Mouse (Mus musculus): ENCODE data around the gene Pgs1. TPM values are rescaled to one million over a fixed set of nuclear protein-coding genes. Genes with fewer than 3 reads are reported as not detected.
A peak's percentile ranks its signal among the peaks of the same experiment; 100 is the strongest.

Gene Pgs1
- polyA plus RNA-seq, 1 experiment from 2014 or later = 45.9 TPM

GRCm38 (mm10) chr11:117987968-117988367, 1.9 kb downstream of the Pgs1 start:
- H3K27ac ChIP-seq = no peak overlapping the region
- H3K4me1 ChIP-seq = peaks cover 58% of the 10 kb centered on the region
- peak overlapping the region; percentile 94 for H3K4me2 ChIP-seq
- H3K4me3 ChIP-seq (replicated peaks) = peak overlapping the region; percentile 100
- H3K27me3 ChIP-seq = no peaks in the 10 kb centered on the region
- H3K9me3 ChIP-seq = no peaks in the 10 kb centered on the region
- no peaks in the 10 kb centered on the region for H3K36me3 ChIP-seq (replicated peaks)
- no peak for ATAC-seq (ENCODE audit: low FRiP score)
- WGBS = 72% methylated on average over 4 of the region's 4 CpGs
- H3K9ac ChIP-seq = peak overlapping the region; percentile 98

GRCm38 (mm10) chr11:117989241-117989640, 3.1 kb downstream of the Pgs1 start:
- no peak for ATAC-seq (ENCODE audit: low FRiP score)
- no peak overlapping the region for H3K4me2 ChIP-seq
- H3K9me3 ChIP-seq = no peaks in the 10 kb centered on the region
- 94% methylated on average over 4 of the region's 4 CpGs for WGBS
- no peak overlapping the region for H3K4me3 ChIP-seq (replicated peaks)
- no peaks in the 10 kb centered on the region for H3K36me3 ChIP-seq (replicated peaks)
- H3K4me1 ChIP-seq = peaks cover 67% of the 10 kb centered on the region
- H3K27ac ChIP-seq = no peak overlapping the region
- no peaks in the 10 kb centered on the region for H3K27me3 ChIP-seq
- H3K9ac ChIP-seq = no peak overlapping the region

DNA sequence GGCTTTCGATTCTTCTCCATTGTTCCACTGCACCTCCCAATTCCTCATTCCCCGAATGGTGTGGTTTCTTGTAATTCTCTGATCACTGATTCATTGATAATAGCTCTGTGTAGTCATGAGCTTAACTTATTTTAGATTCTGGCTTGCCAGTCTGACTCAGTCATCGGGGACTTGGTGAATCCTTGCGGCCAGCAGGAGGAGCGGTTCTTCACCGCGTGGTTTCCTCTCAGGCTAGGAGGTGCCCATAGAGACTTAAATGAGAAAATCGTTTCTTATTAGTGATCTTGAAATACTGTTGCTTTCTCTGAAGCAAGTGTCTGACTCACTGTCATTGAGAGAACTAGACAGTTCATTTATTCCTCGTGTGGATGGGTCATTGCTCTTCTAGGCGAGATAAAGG, 3.8 kb downstream of the Pgs1 start:
- Histone ChIP-seq H3K4me2 (no peak overlapping the region), H3K4me3 (replicated peaks) (no peak overlapping the region), H3K36me3 (replicated peaks) (no peaks in the 10 kb centered on the region), H3K9ac (no peak overlapping the region), H3K4me1 (peaks cover 69% of the 10 kb centered on the region), H3K27me3 (no peaks in the 10 kb centered on the region), H3K27ac (no peak overlapping the region), H3K9me3 (no peaks in the 10 kb centered on the region)
- WGBS = 63% methylated on average over 10 of the region's 10 CpGs
- no peak for ATAC-seq (ENCODE audit: low FRiP score)

- H3K9ac ChIP-seq = no peak overlapping the region
- H3K27me3 ChIP-seq = no peaks in the 10 kb centered on the region
- H3K9me3 ChIP-seq = no peaks in the 10 kb centered on the region
- H3K4me3 ChIP-seq (replicated peaks) = no peak overlapping the region
- H3K4me1 ChIP-seq = peaks cover 62% of the 10 kb centered on the region
- no peaks in the 10 kb centered on the region for H3K36me3 ChIP-seq (replicated peaks)
- no peak overlapping the region for H3K27ac ChIP-seq
- WGBS = 67% methylated on average over 9 of the region's 9 CpGs
- no peak for ATAC-seq (ENCODE audit: low FRiP score)
- no peak overlapping the region for H3K4me2 ChIP-seq
Observed at GRCm38 (mm10) chr11:117991502-117992470, 5.7 kb downstream of the Pgs1 start.

DNA sequence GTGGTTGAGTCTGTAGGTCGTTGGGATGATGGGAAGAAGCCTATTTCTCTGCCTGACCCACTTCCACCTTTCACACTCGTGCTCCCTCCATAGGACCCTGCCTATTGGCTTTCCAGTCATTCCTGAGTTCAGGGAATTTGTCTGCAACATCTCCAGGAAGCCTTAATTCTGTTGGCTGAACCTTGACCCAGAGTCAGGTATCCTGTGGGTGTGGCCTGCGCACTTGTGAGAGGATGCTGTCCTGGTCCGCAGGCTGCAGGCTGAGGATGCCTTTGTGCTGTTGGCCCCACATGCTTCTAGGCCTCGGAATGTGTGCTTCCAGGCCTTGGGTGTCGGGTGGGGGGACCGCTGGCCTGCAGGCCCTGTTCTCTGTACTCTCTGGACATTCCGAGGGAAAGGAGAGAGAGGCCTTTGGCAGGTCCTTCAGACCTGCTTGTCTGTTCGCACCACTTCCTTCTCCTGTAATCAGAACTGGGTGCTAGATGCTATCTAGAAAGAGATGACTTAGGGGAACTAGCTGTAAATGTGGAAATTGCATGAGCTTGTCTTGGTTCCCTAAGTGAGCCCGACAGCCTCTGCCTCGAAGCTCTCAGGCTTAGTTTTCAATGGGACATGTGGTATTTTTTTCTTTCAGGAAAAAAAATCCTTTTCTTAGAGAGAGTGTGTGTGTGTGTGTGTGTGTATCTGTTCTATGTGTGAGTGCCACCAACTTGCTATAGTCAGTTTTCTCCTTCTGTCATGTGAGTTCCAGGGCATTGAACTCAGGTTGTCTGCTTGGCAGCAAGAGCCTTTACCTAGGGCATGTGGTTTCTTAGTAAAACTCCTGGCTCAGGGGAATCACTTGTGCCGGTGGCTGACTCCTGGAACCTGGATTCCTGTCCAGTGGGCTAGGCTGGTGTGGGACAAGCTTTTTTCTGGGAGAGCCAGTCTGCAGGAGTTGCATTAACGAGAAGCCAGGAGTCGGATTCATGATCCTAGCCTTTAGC, 7.4 kb downstream of the Pgs1 start:
- H3K4me3 ChIP-seq (replicated peaks) = no peak overlapping the region
- H3K36me3 ChIP-seq (replicated peaks) = peaks cover 3% of the 10 kb centered on the region; the same call in 1 of the 2 replicates
- 82% methylated on average over 14 of the region's 14 CpGs for WGBS
- ATAC-seq (ENCODE audit: low FRiP score) = no peak
- peaks cover 50% of the 10 kb centered on the region for H3K4me1 ChIP-seq
- H3K27me3 ChIP-seq = no peaks in the 10 kb centered on the region
- no peak overlapping the region; the same call in 1 of the 2 replicates for H3K9ac ChIP-seq
- H3K4me2 ChIP-seq = no peak overlapping the region
- no peak overlapping the region for H3K27ac ChIP-seq
- no peaks in the 10 kb centered on the region for H3K9me3 ChIP-seq

GRCm38 (mm10) chr11:117994250-117995057, 8.4 kb downstream of the Pgs1 start:
- H3K27me3 ChIP-seq = no peaks in the 10 kb centered on the region
- H3K9ac ChIP-seq = no peak overlapping the region; the same call in 1 of the 2 replicates
- H3K4me2 ChIP-seq = no peak overlapping the region
- no peak overlapping the region for H3K27ac ChIP-seq
- H3K36me3 ChIP-seq (replicated peaks) = peaks cover 13% of the 10 kb centered on the region
- no peaks in the 10 kb centered on the region for H3K9me3 ChIP-seq
- no peak for ATAC-seq (ENCODE audit: low FRiP score)
- no peak overlapping the region for H3K4me3 ChIP-seq (replicated peaks)
- 85% methylated on average over 9 of the region's 9 CpGs for WGBS
- peaks cover 45% of the 10 kb centered on the region; the same call in 1 of the 2 replicates for H3K4me1 ChIP-seq

GRCm38 (mm10) chr11:117995255-117995654, 9.2 kb downstream of the Pgs1 start:
- no peaks in the 10 kb centered on the region for H3K9me3 ChIP-seq
- 60% methylated on average over 2 of the region's 2 CpGs for WGBS
- no peak overlapping the region for H3K4me3 ChIP-seq (replicated peaks)
- peaks cover 37% of the 10 kb centered on the region; the same call in 1 of the 2 replicates for H3K4me1 ChIP-seq
- H3K27me3 ChIP-seq = no peaks in the 10 kb centered on the region
- no peak for ATAC-seq (ENCODE audit: low FRiP score)
- no peak overlapping the region for H3K9ac ChIP-seq
- no peak overlapping the region for H3K27ac ChIP-seq
- H3K4me2 ChIP-seq = no peak overlapping the region
- H3K36me3 ChIP-seq (replicated peaks) = peaks cover 20% of the 10 kb centered on the region

DNA sequence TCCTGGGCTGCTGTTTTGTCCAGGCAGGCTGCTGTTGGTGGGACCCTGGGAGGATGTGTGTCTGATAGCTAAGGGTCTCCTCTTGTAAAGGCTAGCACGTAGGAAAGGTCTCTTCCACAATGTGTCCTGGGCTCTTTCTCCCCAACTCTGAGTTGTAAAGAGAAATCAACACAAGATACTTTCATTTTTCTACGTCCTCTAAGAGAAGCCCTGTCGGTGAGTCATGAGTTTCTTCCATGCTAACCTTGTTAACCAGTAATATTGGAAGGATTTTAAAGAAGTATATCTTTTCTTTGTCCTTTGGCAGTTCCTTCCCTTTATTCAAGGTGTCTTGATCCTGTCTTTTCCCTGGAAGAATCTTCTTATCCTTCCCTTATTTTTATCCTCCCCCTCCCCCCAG, 9.6 kb downstream of the Pgs1 start:
- 64% methylated on average over 3 of the region's 3 CpGs for WGBS
- Histone ChIP-seq H3K27ac (no peak overlapping the region), H3K9ac (no peak overlapping the region), H3K9me3 (no peaks in the 10 kb centered on the region), H3K4me1 (peaks cover 33% of the 10 kb centered on the region; the same call in 1 of the 2 replicates), H3K4me2 (no peak overlapping the region), H3K4me3 (replicated peaks) (no peak overlapping the region), H3K27me3 (no peaks in the 10 kb centered on the region), H3K36me3 (replicated peaks) (peaks cover 24% of the 10 kb centered on the region)
- ATAC-seq (ENCODE audit: low FRiP score) = no peak

GRCm38 (mm10) chr11:117996066-117996465, 10.0 kb downstream of the Pgs1 start:
- no peak overlapping the region for H3K4me2 ChIP-seq
- H3K36me3 ChIP-seq (replicated peaks) = peaks cover 28% of the 10 kb centered on the region
- WGBS = 18% methylated on average over 3 of the region's 3 CpGs
- no peak for ATAC-seq (ENCODE audit: low FRiP score)
- no peak overlapping the region for H3K4me3 ChIP-seq (replicated peaks)
- no peak overlapping the region for H3K9ac ChIP-seq
- H3K4me1 ChIP-seq = peaks cover 29% of the 10 kb centered on the region; the same call in 1 of the 2 replicates
- no peak overlapping the region for H3K27ac ChIP-seq
- H3K9me3 ChIP-seq = no peaks in the 10 kb centered on the region
- H3K27me3 ChIP-seq = no peaks in the 10 kb centered on the region

- Histone ChIP-seq H3K36me3 (replicated peaks) (peaks cover 38% of the 10 kb centered on the region), H3K9ac (no peak overlapping the region), H3K4me1 (peaks cover 20% of the 10 kb centered on the region; the same call in 1 of the 2 replicates), H3K27ac (no peak overlapping the region), H3K4me3 (replicated peaks) (no peak overlapping the region), H3K4me2 (no peak overlapping the region), H3K27me3 (no peaks in the 10 kb centered on the region), H3K9me3 (no peaks in the 10 kb centered on the region)
- no peak for ATAC-seq (ENCODE audit: low FRiP score)
- WGBS = 99% methylated on average over 2 of the region's 2 CpGs
Observed at GRCm38 (mm10) chr11:117997085-117997484, 11.0 kb downstream of the Pgs1 start.

DNA sequence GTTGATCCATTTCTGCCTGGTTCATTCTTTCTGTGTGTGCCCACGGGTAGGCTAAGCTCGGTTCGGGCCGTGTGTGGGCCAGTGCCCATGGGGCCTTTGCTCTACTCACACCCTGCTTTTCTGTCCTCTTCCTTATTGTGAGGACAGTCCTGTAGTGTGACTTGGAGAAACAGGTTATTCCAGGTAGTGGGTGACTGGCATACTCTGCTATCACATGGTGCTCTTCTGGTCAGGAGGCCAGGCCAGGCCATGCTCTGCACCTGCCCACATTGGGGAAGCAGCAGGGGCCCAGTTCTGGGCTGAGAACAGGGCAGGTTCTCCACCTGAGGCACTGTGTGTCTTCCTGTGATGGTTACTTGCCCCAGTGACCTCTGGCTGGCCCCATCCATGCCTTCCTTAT, 12.3 kb downstream of the Pgs1 start:
- peaks cover 49% of the 10 kb centered on the region for H3K36me3 ChIP-seq (replicated peaks)
- WGBS = 95% methylated on average over 4 of the region's 4 CpGs
- no peak overlapping the region for H3K9ac ChIP-seq
- no peak overlapping the region for H3K4me3 ChIP-seq (replicated peaks)
- H3K4me2 ChIP-seq = no peak overlapping the region
- H3K4me1 ChIP-seq = peaks cover 12% of the 10 kb centered on the region; the same call in 1 of the 2 replicates
- H3K9me3 ChIP-seq = no peaks in the 10 kb centered on the region
- H3K27me3 ChIP-seq = no peaks in the 10 kb centered on the region
- H3K27ac ChIP-seq = no peak overlapping the region
- ATAC-seq (ENCODE audit: low FRiP score) = no peak
